1 mouse cellular context compared by ENCODE assay signal in the genomic region with DNA sequence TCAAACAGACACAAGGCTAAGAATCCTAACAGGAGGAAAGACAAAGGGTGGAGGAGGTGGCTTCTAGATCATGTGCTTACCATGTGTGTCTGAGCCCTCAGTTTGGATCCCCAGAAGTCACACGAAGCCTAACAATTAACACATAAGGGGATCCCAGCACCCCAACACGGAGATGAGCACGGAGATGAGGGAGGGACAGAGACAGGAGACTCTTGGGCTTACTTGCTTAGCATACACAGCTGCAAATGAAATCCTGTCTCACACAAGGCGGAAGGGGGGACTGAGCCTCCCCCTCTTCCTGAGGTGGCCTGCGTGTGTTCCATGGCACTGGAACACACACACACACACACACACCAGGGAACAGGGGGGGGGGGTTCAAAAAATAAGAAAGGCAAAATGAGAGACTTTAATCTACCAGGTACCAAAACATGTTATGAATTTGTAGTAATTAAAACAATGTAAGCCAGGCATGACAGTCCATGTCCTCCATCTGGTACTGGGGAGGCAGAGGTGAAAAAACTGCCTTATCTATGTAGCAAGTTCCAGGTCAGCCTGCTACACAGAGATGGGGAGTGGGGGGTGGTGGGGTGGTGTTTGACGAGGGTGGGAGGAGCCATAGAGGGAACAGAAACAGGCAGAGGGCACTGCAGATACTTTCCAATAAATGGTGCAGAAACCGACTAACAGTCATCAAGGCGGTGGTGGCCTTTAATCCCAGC.
TF ChIP-seq lines count a peak whose summit lies in the region.

No protein-coding gene starts in this region.

TF ChIP-seq in MEL, 35 proteins besides CTCF, POLR2A, EP300 and RAD21:
- peak; percentile 53 for TF ChIP-seq MXI1 (IDR thresholded peaks at IDR 0.05; ENCODE audit: low read depth, low read length)
- TF ChIP-seq RCOR1 (IDR thresholded peaks at IDR 0.05; ENCODE audit: low read depth, low read length), result no peak
- peak; percentile 88 for TF ChIP-seq TCF12 (IDR thresholded peaks at IDR 0.05; ENCODE audit: low read depth, low read length)
- TF ChIP-seq MAZ (IDR thresholded peaks at IDR 0.05; ENCODE audit: low read depth, low read length), result peak; percentile 95
- TF ChIP-seq MAX (IDR thresholded peaks at IDR 0.05; ENCODE audit: low read length), result peak; percentile 89
- TF ChIP-seq ZNF384 (IDR thresholded peaks at IDR 0.05; ENCODE audit: low read depth, low read length), result peak; percentile 91
- TF ChIP-seq ETS1 (IDR thresholded peaks at IDR 0.05; ENCODE audit: low read depth, low read length), result peak; percentile 63
- peak; percentile 87 for TF ChIP-seq MYC (IDR thresholded peaks at IDR 0.05; ENCODE audit: low read depth, low read length)
- TF ChIP-seq ZMIZ1 (IDR thresholded peaks at IDR 0.05; ENCODE audit: low read depth, low read length), result no peak; the same call in 1 of the 2 replicates
- TF ChIP-seq CHD2 (IDR thresholded peaks at IDR 0.05; ENCODE audit: low read length), result no peak
- TF ChIP-seq TAL1 (IDR thresholded peaks at IDR 0.05; ENCODE audit: low read length), result peak; percentile 88
- TF ChIP-seq SIN3A (IDR thresholded peaks at IDR 0.05; ENCODE audit: low read length), result no peak
- peak; percentile 78 for TF ChIP-seq GATA1 (IDR thresholded peaks at IDR 0.05; ENCODE audit: low read depth, low read length)
- TF ChIP-seq USF2 (IDR thresholded peaks at IDR 0.05; ENCODE audit: borderline replicate concordance in 1 of 2, insufficient read depth in 1 of 2, low read depth in 1 of 2, low read length in 2 of 2), result no peak
- TF ChIP-seq TBP (IDR thresholded peaks at IDR 0.05; ENCODE audit: low read depth, low read length), result peak; percentile 79; the same call in 1 of the 2 replicates
- TF ChIP-seq NELFE (IDR thresholded peaks at IDR 0.05; ENCODE audit: low read depth, low read length), result peak; percentile 57; the same call in 1 of the 2 replicates
- TF ChIP-seq HCFC1 (IDR thresholded peaks at IDR 0.05; ENCODE audit: low read depth, low read length), result peak; percentile 53; the same call in 1 of the 2 replicates
